Mouse (Mus musculus): Measurements from ENCODE around the gene Mt2.

DNA sequence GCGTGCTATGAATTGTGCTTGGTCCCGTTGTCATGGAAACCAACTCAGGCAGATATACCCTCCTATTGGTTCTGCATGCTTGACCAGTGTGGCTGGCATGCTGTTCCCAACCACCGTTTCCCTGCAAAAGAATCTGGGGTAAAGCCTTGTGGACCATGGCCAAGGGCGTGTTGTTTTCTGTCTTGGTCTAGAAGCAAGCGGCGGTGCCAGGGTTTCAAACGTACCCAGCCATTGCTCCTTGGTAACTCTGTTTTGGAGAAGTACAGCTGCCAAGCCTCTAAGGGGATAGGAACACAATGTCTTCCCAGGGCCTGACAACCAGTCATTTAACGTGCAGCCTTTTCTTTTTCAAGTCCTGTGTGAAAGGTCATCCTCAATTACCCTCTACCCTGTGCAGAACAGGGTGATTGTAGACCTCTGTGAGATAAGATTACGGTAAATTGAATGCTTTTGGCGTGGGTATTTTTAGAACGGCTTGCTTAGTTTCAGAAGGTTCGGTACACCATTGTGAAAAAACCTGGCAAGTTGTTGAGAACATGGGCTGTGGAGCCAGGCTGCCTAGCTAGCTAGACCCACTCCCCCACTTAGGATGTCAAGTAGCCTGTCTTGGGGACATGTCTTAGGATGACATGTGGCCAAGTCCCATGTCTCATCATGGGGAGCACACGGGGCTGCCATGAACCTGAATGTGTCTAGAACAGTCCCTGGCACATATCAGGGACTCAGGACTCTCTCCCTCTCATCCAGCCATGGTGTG, 17.0 kb downstream of the Mt2 start:
- no peak for TF ChIP-seq POLR2A (IDR thresholded peaks at IDR 0.05; ENCODE audit: borderline replicate concordance, extremely low read depth, low read depth, low read length)
- no peak for TF ChIP-seq CTCF (IDR thresholded peaks at IDR 0.05; ENCODE audit: insufficient read depth, low read length)

Measured in lung, adult 2 months (tissue).